Mouse (Mus musculus): ENCODE results near the gene Rnf216.

DNA sequence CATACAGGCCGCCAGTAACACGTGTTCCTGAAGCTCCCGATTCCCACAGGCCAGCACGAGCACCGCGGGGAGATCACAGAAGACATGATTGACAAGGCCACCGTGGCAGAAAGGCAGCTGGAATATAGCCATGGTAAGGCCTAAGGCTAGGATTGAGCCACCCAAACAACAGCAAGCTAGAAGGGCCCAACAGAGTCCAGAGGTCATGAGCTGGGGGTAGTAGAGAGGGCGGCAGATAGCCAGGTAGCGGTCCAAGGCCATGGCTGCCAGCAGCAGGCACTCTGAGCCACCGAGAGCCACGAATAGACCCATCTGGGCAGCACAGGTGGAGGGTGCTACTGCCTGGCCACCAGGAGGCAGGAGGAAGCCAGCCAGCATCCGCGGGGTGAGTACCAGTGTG lies 24.8 kb upstream of the Rnf216 start:
- TF ChIP-seq CTCF (IDR thresholded peaks at IDR 0.05; ENCODE audit: insufficient read depth, low read depth, low read length) (no peak), POLR2A (IDR thresholded peaks at IDR 0.05; ENCODE audit: insufficient read depth, low read depth, low read length) (no peak)

All from olfactory bulb, adult 2 months (tissue).